Mouse (Mus musculus): Measurements from ENCODE around the gene Trpt1. TPM values are rescaled to one million over a fixed set of nuclear protein-coding genes. Genes with fewer than 3 reads are reported as not detected.

Gene Trpt1
- polyA plus RNA-seq, 1 experiment from 2014 or later = 12.6 TPM

DNA sequence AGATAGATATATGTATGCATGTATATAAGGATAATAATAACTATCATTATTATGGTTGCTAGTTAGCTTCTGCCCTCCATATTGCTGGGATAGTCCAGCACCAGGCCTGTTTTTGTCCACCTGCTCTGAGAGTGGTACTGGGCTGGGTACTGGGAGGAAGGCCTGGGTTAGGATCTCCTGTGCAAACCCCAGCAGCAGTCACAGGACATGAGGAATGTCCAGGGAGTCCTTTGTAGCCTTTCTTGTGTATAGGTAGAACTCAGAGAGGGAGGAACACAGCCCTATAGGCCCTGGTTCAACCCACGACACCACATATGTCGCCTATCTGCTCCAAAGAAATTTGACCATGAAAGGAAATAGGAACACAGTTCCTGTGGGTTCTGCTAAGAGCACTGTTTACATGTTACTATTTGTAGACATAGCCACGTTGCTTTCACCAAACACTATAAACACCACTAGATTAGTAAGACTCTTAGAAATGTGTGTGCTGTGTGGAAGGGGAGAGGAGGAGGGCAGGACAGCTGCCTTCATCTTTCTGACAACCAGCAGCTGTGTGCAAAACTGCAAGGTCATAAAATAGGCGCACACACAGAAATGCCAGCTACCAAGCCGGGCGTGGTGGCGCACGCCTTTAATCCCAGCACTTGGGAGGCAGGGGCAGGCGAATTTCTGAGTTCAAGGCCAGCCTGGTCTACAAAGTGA, 11.1 kb downstream of the Trpt1 start:
- Histone ChIP-seq H3K9me3 (replicated peaks) (no peaks in the 10 kb centered on the region), H3K9ac (no peak overlapping the region), H3K27me3 (no peaks in the 10 kb centered on the region), H3K27ac (no peak overlapping the region), H3K4me1 (no peaks in the 10 kb centered on the region), H3K4me2 (replicated peaks) (no peak overlapping the region), H3K4me3 (no peak overlapping the region), H3K36me3 (no peaks in the 10 kb centered on the region)
- WGBS = 88% methylated on average over 9 of the region's 9 CpGs
- no peak for ATAC-seq (ENCODE audit: low FRiP score)

DNA sequence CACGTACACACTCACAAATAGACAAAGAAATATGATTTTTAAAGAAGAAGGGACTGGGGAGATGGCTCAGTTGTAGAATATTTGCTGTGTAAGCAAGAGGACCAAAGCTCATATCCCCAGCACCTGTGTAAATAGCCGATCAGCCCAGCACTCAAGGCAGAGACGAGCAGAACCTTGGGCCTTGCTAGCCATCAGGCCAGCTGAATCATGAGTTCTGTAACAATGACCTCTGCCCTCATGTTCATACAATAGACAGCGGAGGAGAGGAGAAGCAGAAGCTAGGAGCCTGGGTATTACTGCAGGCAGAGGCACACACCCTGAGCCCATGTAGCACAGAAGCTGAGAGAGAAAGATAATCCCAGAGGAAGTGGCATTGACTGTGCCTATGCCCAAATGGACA, 16.5 kb downstream of the Trpt1 start:
- H3K27me3 ChIP-seq = no peaks in the 10 kb centered on the region
- H3K4me2 ChIP-seq (replicated peaks) = no peak overlapping the region
- H3K27ac ChIP-seq = no peak overlapping the region
- peaks cover 10% of the 10 kb centered on the region; the same call in 1 of the 2 replicates for H3K36me3 ChIP-seq
- no peaks in the 10 kb centered on the region for H3K4me1 ChIP-seq
- H3K9me3 ChIP-seq (replicated peaks) = no peaks in the 10 kb centered on the region
- no peak overlapping the region for H3K4me3 ChIP-seq
- WGBS = 68% methylated on average over 4 of the region's 4 CpGs
- ATAC-seq (ENCODE audit: low FRiP score) = no peak
- H3K9ac ChIP-seq = no peak overlapping the region

- H3K9me3 ChIP-seq (replicated peaks) = no peaks in the 10 kb centered on the region
- no peak overlapping the region for H3K9ac ChIP-seq
- ATAC-seq (ENCODE audit: low FRiP score) = no peak
- no peak overlapping the region for H3K4me2 ChIP-seq (replicated peaks)
- H3K27ac ChIP-seq = no peak overlapping the region
- no peaks in the 10 kb centered on the region for H3K27me3 ChIP-seq
- H3K4me3 ChIP-seq = no peak overlapping the region
- H3K36me3 ChIP-seq = peaks cover 24% of the 10 kb centered on the region
- no peaks in the 10 kb centered on the region for H3K4me1 ChIP-seq
- WGBS = 85% methylated on average over 9 of the region's 9 CpGs
Observed at GRCm38 (mm10) chr19:7013984-7014383, 18.1 kb downstream of the Trpt1 start.

- peaks cover 31% of the 10 kb centered on the region for H3K36me3 ChIP-seq
- no peak overlapping the region for H3K4me3 ChIP-seq
- no peaks in the 10 kb centered on the region for H3K4me1 ChIP-seq
- no peak for ATAC-seq (ENCODE audit: low FRiP score)
- no peaks in the 10 kb centered on the region for H3K9me3 ChIP-seq (replicated peaks)
- H3K4me2 ChIP-seq (replicated peaks) = no peak overlapping the region
- 93% methylated on average over 20 of the region's 20 CpGs for WGBS
- H3K27me3 ChIP-seq = no peaks in the 10 kb centered on the region
- H3K27ac ChIP-seq = no peak overlapping the region
- no peak overlapping the region for H3K9ac ChIP-seq
Observed at GRCm38 (mm10) chr19:7014481-7015135, 18.7 kb downstream of the Trpt1 start.

DNA sequence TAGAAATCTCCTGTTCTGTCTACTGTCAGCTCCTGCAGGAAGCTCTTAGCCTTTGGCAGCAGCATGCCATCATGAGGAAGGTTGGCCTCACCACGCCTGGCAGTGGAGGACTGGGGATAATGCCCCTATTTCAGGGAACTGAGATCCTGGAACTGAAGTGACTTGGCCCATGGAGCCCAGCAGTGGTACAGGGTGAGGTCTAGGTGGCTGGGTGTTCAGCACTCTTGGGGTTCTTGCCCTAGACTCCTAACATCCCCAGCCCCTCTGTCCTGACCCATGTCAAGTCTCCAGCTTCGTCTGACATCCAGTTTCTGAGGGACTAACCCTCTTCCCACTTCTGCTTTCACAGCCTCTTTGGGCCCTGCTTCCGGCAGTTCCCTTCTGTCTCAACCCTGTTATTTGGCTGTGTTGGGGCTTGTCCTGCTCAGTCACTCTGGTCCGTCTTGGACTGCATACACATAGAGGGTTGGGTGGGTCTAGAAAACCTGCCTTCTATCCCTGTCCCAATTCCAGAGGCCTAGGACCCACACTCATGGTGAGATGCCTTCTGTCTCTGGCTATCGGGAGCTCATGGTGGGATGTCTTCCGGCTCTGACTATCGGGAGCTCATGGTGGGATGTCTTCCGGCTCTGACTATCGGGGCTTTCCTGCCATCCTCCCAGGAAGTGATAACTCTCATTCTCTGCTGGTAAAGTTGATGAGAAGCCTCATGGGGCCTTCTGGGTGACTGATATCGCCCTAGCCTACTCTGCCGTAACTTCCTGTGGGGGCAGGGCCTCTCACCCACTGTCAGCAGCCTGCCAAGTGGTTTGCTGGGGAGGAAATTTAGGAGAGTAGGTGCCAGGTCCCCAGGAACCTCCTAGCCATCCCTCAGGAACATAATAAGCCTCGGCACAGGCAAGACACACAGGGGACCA, 21.9 kb downstream of the Trpt1 start:
- Histone ChIP-seq H3K27me3 (no peaks in the 10 kb centered on the region), H3K27ac (no peak overlapping the region), H3K36me3 (peaks cover 62% of the 10 kb centered on the region), H3K9me3 (replicated peaks) (no peaks in the 10 kb centered on the region), H3K4me3 (no peak overlapping the region), H3K4me2 (replicated peaks) (no peak overlapping the region), H3K4me1 (no peaks in the 10 kb centered on the region), H3K9ac (no peak overlapping the region)
- 85% methylated on average over 12 of the region's 12 CpGs for WGBS
- no peak for ATAC-seq (ENCODE audit: low FRiP score)

- no peak for ATAC-seq (ENCODE audit: low FRiP score)
- Histone ChIP-seq H3K4me1 (no peaks in the 10 kb centered on the region), H3K36me3 (peaks cover 65% of the 10 kb centered on the region), H3K4me3 (no peak overlapping the region), H3K4me2 (replicated peaks) (no peak overlapping the region), H3K27me3 (no peaks in the 10 kb centered on the region), H3K9ac (no peak overlapping the region), H3K9me3 (replicated peaks) (no peaks in the 10 kb centered on the region), H3K27ac (no peak overlapping the region)
- 89% methylated on average over 11 of the region's 11 CpGs for WGBS
Observed at GRCm38 (mm10) chr19:7018546-7018945, 22.6 kb downstream of the Trpt1 start.

DNA sequence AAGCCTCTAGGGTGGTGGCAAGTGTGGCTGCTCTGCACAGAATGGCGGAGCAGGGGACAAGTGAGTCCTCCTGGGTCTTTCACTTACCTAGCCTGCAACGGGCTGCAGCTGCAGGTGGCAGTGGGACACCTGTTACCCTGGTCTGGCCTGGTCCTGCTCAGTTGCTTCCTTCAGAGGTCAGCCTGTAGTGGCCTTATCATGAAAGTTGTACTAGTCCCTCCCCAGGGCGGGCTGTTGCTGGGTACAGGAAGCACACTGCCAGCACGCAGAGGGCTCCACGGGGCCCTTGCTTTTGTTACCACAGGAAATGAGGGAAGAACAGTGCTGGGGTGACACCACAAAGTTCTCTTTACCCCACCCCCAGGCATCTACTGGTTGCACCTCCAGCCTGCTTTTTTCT, 23.3 kb downstream of the Trpt1 start, which contains the start of gene Fermt3:
Gene Fermt3 (minus strand): TSS at position 279 of the 400 bp plus-strand sequence.
- no peak within 1 kb of the TSS for H3K4me2 ChIP-seq (replicated peaks)
- no peaks in the 10 kb centered on the region for H3K4me1 ChIP-seq
- H3K27me3 ChIP-seq = no peaks in the 10 kb centered on the region
- no peak within 1 kb of the TSS for H3K4me3 ChIP-seq
- no peak within 1 kb of the TSS for H3K27ac ChIP-seq
- peaks cover 70% of the 10 kb centered on the region for H3K36me3 ChIP-seq
- no peak for ATAC-seq (ENCODE audit: low FRiP score)
- H3K9me3 ChIP-seq (replicated peaks) = no peaks in the 10 kb centered on the region
- WGBS = 83% methylated on average over 5 of the region's 5 CpGs
- H3K9ac ChIP-seq = no peak within 1 kb of the TSS

DNA sequence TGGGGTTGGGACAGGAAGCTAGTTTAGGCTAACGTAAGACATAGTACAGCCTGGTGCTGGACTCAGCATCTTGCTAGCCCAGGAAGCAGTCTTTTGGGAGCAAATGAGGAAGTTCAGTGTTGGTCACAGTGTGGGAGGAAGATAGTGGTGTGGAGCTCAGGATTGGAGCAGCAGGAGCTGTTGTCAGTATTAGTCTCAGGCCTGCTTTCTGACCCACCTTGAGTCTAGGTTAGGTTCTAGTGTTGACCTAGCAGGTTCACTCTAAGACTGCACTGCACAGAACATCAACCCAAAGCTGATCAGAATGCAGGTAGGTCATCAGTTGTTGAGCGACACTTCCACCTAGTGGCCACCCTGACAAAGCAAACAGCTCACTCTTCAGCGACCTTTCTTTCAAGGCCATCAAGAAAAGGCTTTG, 24.3 kb downstream of the Trpt1 start:
- Histone ChIP-seq H3K9me3 (replicated peaks) (no peaks in the 10 kb centered on the region), H3K27me3 (no peaks in the 10 kb centered on the region), H3K4me2 (replicated peaks) (no peak overlapping the region), H3K4me3 (no peak overlapping the region), H3K4me1 (no peaks in the 10 kb centered on the region), H3K27ac (no peak overlapping the region), H3K9ac (no peak overlapping the region), H3K36me3 (peaks cover 80% of the 10 kb centered on the region)
- WGBS = 42% methylated on average over 3 of the region's 3 CpGs
- peak; percentile 48; the same call in 1 of the 2 replicates for ATAC-seq (ENCODE audit: low FRiP score)

- H3K9ac ChIP-seq = no peak overlapping the region
- no peak overlapping the region for H3K4me3 ChIP-seq
- H3K36me3 ChIP-seq = peaks cover 91% of the 10 kb centered on the region
- 98% methylated on average over 5 of the region's 5 CpGs for WGBS
- H3K4me2 ChIP-seq (replicated peaks) = no peak overlapping the region
- no peak for ATAC-seq (ENCODE audit: low FRiP score)
- no peak overlapping the region for H3K27ac ChIP-seq
- H3K27me3 ChIP-seq = no peaks in the 10 kb centered on the region
- H3K9me3 ChIP-seq (replicated peaks) = no peaks in the 10 kb centered on the region
- no peaks in the 10 kb centered on the region for H3K4me1 ChIP-seq
Observed at GRCm38 (mm10) chr19:7029531-7029930, 33.6 kb downstream of the Trpt1 start.

- no peaks in the 10 kb centered on the region for H3K27me3 ChIP-seq
- peaks cover 63% of the 10 kb centered on the region for H3K36me3 ChIP-seq
Observed at GRCm38 (mm10) chr19:7034006-7034405, 38.1 kb downstream of the Trpt1 start.

DNA sequence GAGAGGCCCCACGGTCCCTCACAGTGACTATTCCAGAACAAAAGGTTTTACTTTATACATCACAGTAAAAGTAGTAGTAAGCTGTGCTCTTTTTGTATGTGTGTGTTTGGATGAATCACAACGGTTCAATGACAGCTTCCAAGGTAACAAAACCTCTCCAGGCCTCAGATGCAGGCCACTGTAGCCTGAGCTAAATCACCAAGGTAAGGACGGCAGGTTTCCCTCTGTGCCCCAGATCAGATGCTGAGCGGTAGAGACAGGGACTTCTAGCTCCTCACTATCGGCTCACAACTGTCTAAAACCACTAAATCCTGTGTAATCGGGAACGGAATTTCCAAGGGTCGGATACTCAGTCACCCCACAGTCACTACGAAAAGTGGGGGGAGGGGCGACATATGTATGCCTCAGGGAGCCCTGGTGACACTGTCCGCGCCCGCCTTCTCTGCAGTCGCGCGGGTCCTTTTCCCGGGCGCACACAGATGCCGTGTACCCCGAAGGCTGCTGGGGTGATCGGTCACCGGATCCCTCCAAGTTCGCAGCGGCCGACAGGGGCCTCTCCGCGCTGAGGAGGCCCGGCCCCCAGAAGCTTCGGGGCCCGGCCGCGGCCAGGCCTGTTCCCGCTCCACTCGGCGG, 43.3 kb downstream of the Trpt1 start:
- 2% methylated on average over 30 of the region's 35 CpGs for WGBS
- peak overlapping the region; percentile 61 for H3K4me2 ChIP-seq (replicated peaks)
- ATAC-seq (ENCODE audit: low FRiP score) = peak; percentile 26
- peak overlapping the region; percentile 91 for H3K27ac ChIP-seq
- peaks cover 12% of the 10 kb centered on the region for H3K36me3 ChIP-seq
- H3K4me1 ChIP-seq = peaks cover 27% of the 10 kb centered on the region
- peak overlapping the region; percentile 94 for H3K4me3 ChIP-seq
- peak overlapping the region; percentile 96 for H3K9ac ChIP-seq
- H3K9me3 ChIP-seq (replicated peaks) = no peaks in the 10 kb centered on the region
- no peaks in the 10 kb centered on the region for H3K27me3 ChIP-seq

More at GRCm38 (mm10) chr19:7034006-7034405, 38.1 kb downstream of the Trpt1 start:
- no peak overlapping the region for H3K4me2 ChIP-seq (replicated peaks)
- no peak overlapping the region for H3K4me3 ChIP-seq
- H3K9me3 ChIP-seq (replicated peaks) = no peaks in the 10 kb centered on the region
- 95% methylated on average over 5 of the region's 5 CpGs for WGBS
- no peak overlapping the region for H3K9ac ChIP-seq
- no peak overlapping the region for H3K27ac ChIP-seq
- no peak for ATAC-seq (ENCODE audit: low FRiP score)
- H3K4me1 ChIP-seq = peaks cover 23% of the 10 kb centered on the region

All from hindbrain, embryonic 12.5 days (tissue).